In the genomic region with DNA sequence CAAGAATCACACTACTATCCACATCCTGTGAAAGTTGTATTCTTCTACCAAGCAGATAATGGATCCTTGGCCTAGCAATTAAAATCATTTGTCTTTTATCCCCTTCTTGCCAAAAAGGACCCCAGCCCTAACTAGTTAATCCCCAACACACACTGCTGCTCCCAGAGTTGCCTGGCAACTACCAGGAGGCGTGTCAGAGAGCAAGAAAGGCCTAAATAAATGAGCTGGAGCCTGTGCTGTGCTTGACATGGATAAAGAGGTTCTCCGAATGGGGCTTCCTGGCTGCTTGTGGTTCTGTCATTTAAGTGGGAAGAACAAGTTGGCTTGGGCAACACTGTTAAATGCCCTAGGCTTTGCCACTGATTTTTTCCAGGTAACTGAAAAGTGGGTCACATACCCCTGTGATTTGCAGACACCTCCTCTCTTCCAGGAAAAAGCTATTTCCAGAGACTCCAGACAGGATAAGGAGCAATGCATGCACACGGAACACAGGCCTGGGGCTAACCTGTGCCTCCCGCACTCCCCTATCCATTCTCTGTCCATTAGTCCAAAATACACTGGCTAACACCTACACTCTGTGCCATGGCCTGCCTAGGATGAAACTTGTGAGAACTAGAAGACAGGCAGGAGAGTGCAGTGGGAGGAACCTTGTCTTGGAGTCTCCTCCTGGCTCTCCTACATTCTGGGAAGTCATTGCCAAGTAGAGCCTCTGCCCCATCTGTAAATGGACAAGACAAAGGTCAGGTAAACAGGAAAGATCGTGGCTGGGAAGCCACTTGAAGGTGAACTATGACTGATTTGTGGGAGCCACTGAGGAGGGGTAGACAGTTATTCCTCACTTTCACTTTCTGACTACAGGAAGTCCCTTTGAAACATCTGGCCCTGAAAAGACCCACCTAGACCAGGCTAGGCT, we compare ENCODE assay signal across 11 mouse cellular contexts.
DNase-seq lines count a peak whose midpoint lies in the region; ATAC-seq and TF ChIP-seq lines count a peak whose summit lies in the region.
"Had no signal": no experiment of that assay in that cellular context is flagged by ENCODE, and none has a peak within 500 bp of the region (broad histone marks: within the 10 kb centered on the region; RNA-seq: fewer than 3 reads in every experiment).

No protein-coding gene starts in this region.

- H3K9ac ChIP-seq in stomach, embryonic 14.5 days (replicated peaks; ENCODE audit: low read depth, low read length), result no peak overlapping the region
- H3K9ac ChIP-seq in stomach, postnatal 0 days (ENCODE audit: low read length), result no peak overlapping the region
- peak overlapping the region; percentile 35; the same call in 1 of the 2 replicates for H3K9ac ChIP-seq in forebrain, embryonic 14.5 days (ENCODE audit: low read length)
- H3K9ac ChIP-seq in heart, adult 2 months (ENCODE audit: low read depth, low read length), result no peak overlapping the region

- H3K36me3 ChIP-seq in stomach, embryonic 14.5 days (ENCODE audit: control insufficient read depth, insufficient read depth, low read length), result no peaks in the 10 kb centered on the region
- no peaks in the 10 kb centered on the region for H3K36me3 ChIP-seq in stomach, postnatal 0 days (ENCODE audit: control insufficient read depth, insufficient read depth, low read length)
- H3K36me3 ChIP-seq in forebrain, embryonic 14.5 days (ENCODE audit: control insufficient read depth, insufficient read depth, low read length), result peaks cover 5% of the 10 kb centered on the region; the same call in 1 of the 2 replicates
- H3K36me3 ChIP-seq in midbrain, embryonic 10.5 days, result peaks cover 7% of the 10 kb centered on the region; the same call in 1 of the 2 replicates
- H3K36me3 ChIP-seq in heart, adult 2 months (ENCODE audit: control insufficient read depth, insufficient read depth, low read length), result no peaks in the 10 kb centered on the region

- H3K4me1 ChIP-seq in stomach, embryonic 14.5 days (ENCODE audit: control insufficient read depth, insufficient read depth, low read length), result peaks cover 7% of the 10 kb centered on the region
- H3K4me1 ChIP-seq in stomach, postnatal 0 days (replicated peaks; ENCODE audit: control insufficient read depth, insufficient read depth), result no peaks in the 10 kb centered on the region
- peaks cover 23% of the 10 kb centered on the region for H3K4me1 ChIP-seq in forebrain, embryonic 14.5 days (ENCODE audit: control insufficient read depth, insufficient read depth, low read length)
- H3K4me1 ChIP-seq in midbrain, embryonic 10.5 days, result peaks cover 25% of the 10 kb centered on the region
- H3K4me1 ChIP-seq in heart, adult 2 months (ENCODE audit: control insufficient read depth, insufficient read depth, low read length), result no peaks in the 10 kb centered on the region

- WGBS in stomach, embryonic 14.5 days, result 38% methylated on average over 5 of the region's 5 CpGs
- 50% methylated on average over 5 of the region's 5 CpGs for WGBS in stomach, postnatal 0 days
- 21% methylated on average over 5 of the region's 5 CpGs for WGBS in forebrain, embryonic 14.5 days
- 46% methylated on average over 5 of the region's 5 CpGs for WGBS in midbrain, embryonic 10.5 days
- WGBS in heart, adult 2 months, result 80% methylated on average over 5 of the region's 5 CpGs

- no peak for TF ChIP-seq POLR2A in heart, adult 2 months (IDR thresholded peaks at IDR 0.05; ENCODE audit: insufficient read depth, low read depth, low read length)

- no peak overlapping the region for H3K4me3 ChIP-seq in stomach, embryonic 14.5 days (ENCODE audit: low read depth, low read length)
- no peak overlapping the region for H3K4me3 ChIP-seq in stomach, postnatal 0 days (ENCODE audit: low read depth, low read length)
- H3K4me3 ChIP-seq in forebrain, embryonic 14.5 days (ENCODE audit: low read depth, low read length), result no peak overlapping the region
- no peak overlapping the region for H3K4me3 ChIP-seq in midbrain, embryonic 10.5 days
- no peak overlapping the region for H3K4me3 ChIP-seq in gastrocnemius, adult 2 months
- H3K4me3 ChIP-seq in heart, adult 2 months, result no peak overlapping the region
- H3K4me3 ChIP-seq: left cerebral cortex, adult 2 months had no signal

- intact Hi-C loops in gastrocnemius, adult 2 months (cut with DNase I), result no loop called here
- intact Hi-C loops in heart, adult 2 months (cut with DNase I), result no loop called here

- DNase-seq in stomach, postnatal 0 days (ENCODE audit: low spot score), result no peak
- DNase-seq in forebrain, embryonic 14.5 days (ENCODE audit: low spot score), result peak; percentile 90
- peak; percentile 68 for DNase-seq in midbrain, embryonic 10.5 days (ENCODE audit: low spot score)
- DNase-seq in frontal cortex, postnatal 14 days (ENCODE audit: low spot score in 2 of 2), result no peak
- no peak for DNase-seq in gastrocnemius, adult 2 months
- DNase-seq in heart, adult 2 months, result no peak
- DNase-seq: adrenal gland, adult 8-10 months; heart, postnatal 4 days; lung, adult 2 months had no signal

- ATAC-seq in stomach, embryonic 14.5 days (ENCODE audit: insufficient number of reproducible peaks, insufficient read depth, low FRiP score, low read depth), result no peak
- ATAC-seq in stomach, postnatal 0 days (ENCODE audit: low FRiP score, low TSS enrichment), result no peak
- ATAC-seq in forebrain, embryonic 14.5 days, result peak; percentile 94

- H3K27me3 ChIP-seq in stomach, embryonic 14.5 days (ENCODE audit: control insufficient read depth, insufficient read depth, low read length), result no peaks in the 10 kb centered on the region
- no peaks in the 10 kb centered on the region for H3K27me3 ChIP-seq in stomach, postnatal 0 days (ENCODE audit: control insufficient read depth, insufficient read depth, low read length)
- H3K27me3 ChIP-seq in forebrain, embryonic 14.5 days (replicated peaks; ENCODE audit: control insufficient read depth, insufficient read depth, low read length), result no peaks in the 10 kb centered on the region
- H3K27me3 ChIP-seq in midbrain, embryonic 10.5 days (ENCODE audit: low read depth, poor library complexity, severe bottlenecking), result peaks cover 90% of the 10 kb centered on the region
- no peaks in the 10 kb centered on the region for H3K27me3 ChIP-seq in heart, adult 2 months (ENCODE audit: control insufficient read depth, insufficient read depth, low read length)

- no peaks in the 10 kb centered on the region for H3K79me2 ChIP-seq in heart, adult 2 months (replicated peaks; ENCODE audit: control insufficient read depth, insufficient read depth, low read length)

- H3K9me3 ChIP-seq in stomach, embryonic 14.5 days (ENCODE audit: control insufficient read depth, low read depth, low read length), result no peaks in the 10 kb centered on the region
- no peaks in the 10 kb centered on the region for H3K9me3 ChIP-seq in stomach, postnatal 0 days (ENCODE audit: control insufficient read depth, low read length)
- H3K9me3 ChIP-seq in forebrain, embryonic 14.5 days (replicated peaks; ENCODE audit: control insufficient read depth, low read length), result no peaks in the 10 kb centered on the region
- H3K9me3 ChIP-seq in midbrain, embryonic 10.5 days (replicated peaks), result no peaks in the 10 kb centered on the region

- TF ChIP-seq CTCF in stomach, postnatal 0 days (IDR thresholded peaks at IDR 0.05; ENCODE audit: low read depth), result no peak
- TF ChIP-seq CTCF in gastrocnemius, adult 2 months (IDR thresholded peaks at IDR 0.05), result no peak
- no peak for TF ChIP-seq CTCF in heart, adult 2 months (IDR thresholded peaks at IDR 0.05)

- no peak for TF ChIP-seq EP300 in stomach, postnatal 0 days (optimal IDR thresholded peaks at IDR 0.05)
- TF ChIP-seq EP300 in heart, adult 2 months (IDR thresholded peaks at IDR 0.05; ENCODE audit: insufficient read depth, low read depth, low read length), result no peak

- H3K27ac ChIP-seq in stomach, embryonic 14.5 days (ENCODE audit: low read length), result no peak overlapping the region
- no peak overlapping the region for H3K27ac ChIP-seq in stomach, postnatal 0 days (replicated peaks)
- peak overlapping the region; percentile 77 for H3K27ac ChIP-seq in forebrain, embryonic 14.5 days (ENCODE audit: low read depth, low read length)
- H3K27ac ChIP-seq in midbrain, embryonic 10.5 days (replicated peaks), result peak overlapping the region; percentile 65
- no peak overlapping the region for H3K27ac ChIP-seq in gastrocnemius, adult 2 months
- H3K27ac ChIP-seq in heart, adult 2 months, result no peak overlapping the region
- H3K27ac ChIP-seq: left cerebral cortex, adult 2 months had no signal

- 0 out of 2 replicates have a peak overlapping the region, but pooled peaks have one; percentile 3 for H3K4me2 ChIP-seq in stomach, embryonic 14.5 days (replicated peaks; ENCODE audit: low read depth, low read length)
- no peak overlapping the region for H3K4me2 ChIP-seq in stomach, postnatal 0 days (replicated peaks; ENCODE audit: low read depth)
- H3K4me2 ChIP-seq in forebrain, embryonic 14.5 days (ENCODE audit: low read length), result no peak overlapping the region

Comparison
In these comparisons a context has a peak if more than half of its experiments do, and no peak if none do; other contexts are left out.
1. H3K27ac ChIP-seq: peak in forebrain, embryonic 14.5 days (single experiment) and midbrain, embryonic 10.5 days (single experiment); none in stomach, embryonic 14.5 days (single experiment), stomach, postnatal 0 days (single experiment), gastrocnemius, adult 2 months (single experiment) and heart, adult 2 months (single experiment).
2. DNase-seq: peak in forebrain, embryonic 14.5 days (single experiment) and midbrain, embryonic 10.5 days (single experiment); none in stomach, postnatal 0 days (single experiment), frontal cortex, postnatal 14 days (0 of 2), gastrocnemius, adult 2 months (single experiment) and heart, adult 2 months (0 of 2).